Mouse (Mus musculus) cerebellum, adult 11 months (tissue): ENCODE data around the gene Clec12b.

Experiments
- DNase-seq: peaks from one replicate; pipeline ENCODE4 v3.0.0; 2022

Gene Clec12b

DNA sequence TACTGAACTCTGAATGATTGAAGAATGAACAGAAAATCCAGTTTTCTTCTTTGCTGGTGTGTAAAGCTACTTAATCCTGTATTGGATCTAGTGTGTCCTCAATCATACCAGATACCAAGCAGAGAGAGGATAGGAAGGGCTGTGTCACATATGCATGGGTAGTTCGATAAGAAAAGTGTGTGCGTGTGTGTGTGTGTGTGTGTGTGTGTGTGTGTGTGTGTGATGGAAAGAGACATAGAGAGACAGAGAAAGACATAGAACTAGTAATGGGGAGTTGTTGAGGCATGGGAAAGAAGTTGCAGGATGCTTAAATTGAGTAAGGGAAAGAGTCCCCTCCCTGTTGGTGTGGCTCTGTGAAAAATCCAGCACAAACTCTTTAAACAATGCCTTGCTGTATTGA lies at the start of gene Clec12b:
TSS of gene Clec12b (minus strand) at position 101 of the 400 bp plus-strand sequence.
- DNase-seq, result no peak

DNA sequence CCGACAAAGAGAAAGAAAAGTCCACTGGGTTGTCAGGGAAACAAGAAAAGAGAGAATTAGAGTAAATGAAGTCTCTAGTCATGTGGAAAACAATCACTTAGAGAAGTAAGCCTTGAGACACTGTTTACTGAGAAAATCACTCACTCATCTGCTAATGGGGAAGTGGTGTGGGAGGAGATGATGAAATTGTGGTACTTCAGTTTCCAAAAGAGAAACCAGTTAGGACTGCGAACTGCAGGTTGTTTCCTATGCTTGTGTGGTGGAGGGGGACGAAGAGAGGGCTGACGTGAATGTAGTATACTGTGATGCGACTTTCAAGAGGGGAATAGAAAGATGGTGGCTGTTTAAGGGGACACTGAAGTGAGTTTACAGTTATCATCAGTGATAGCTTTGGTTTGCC lies 48.6 kb upstream of the Clec12b start:
- no peak for DNase-seq

DNA sequence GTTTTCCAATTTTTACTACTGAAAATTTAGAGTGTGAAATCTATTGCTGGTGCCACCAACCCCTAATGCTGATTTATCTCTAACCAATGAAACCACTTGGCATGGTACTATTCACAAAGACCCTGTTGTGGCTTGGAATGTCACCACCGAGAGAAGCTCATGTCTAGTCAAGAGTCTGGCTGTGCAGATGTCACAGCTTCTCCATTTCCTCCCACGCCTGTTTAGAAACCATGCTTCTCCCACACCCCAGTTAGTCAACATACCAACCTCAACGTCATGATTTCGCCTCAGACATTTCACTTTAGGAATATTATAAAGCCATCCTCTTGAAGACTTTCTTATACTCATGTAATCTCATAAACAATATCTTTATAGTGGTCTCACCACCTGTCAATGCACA lies 41.6 kb upstream of the Clec12b start:
- DNase-seq, result no peak

DNA sequence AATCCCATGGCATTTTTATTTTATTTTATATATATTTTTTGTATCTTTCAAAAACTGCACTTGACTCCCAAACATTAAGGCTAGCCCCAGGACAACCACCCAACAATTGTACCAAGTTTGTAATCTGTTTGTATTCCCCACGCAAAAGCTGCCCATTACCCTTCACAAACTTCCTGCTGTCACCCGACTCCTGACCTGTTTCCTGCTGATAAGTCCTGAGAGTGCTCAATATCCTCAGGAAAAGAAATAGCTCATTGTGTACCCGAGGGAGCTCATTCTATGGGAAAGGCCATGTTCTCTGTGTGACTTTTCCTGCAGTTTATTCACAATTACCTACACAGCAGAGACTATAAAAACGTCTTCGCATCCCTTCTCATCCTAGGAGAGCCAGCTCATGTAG lies 40.1 kb upstream of the Clec12b start:
- no peak for DNase-seq

DNA sequence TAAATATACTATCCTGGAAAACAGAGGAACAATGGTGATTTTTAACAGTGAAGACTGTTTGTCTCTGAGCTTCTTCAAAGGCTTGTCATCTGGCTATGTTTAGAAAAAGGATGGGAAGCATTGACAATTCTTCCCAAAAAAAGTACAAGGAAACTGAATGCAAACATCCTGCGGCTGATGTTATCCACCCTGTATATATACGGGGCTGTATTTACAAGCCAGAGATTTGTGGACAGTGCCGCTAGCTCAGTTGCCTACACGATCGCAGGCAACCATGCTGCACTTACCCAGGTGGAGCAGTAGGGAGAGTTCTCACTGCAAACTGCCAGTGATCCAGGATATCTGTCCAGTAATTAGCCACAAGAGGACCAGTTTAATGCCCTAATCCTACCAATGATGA lies 39.5 kb upstream of the Clec12b start:
- no peak for DNase-seq

DNA sequence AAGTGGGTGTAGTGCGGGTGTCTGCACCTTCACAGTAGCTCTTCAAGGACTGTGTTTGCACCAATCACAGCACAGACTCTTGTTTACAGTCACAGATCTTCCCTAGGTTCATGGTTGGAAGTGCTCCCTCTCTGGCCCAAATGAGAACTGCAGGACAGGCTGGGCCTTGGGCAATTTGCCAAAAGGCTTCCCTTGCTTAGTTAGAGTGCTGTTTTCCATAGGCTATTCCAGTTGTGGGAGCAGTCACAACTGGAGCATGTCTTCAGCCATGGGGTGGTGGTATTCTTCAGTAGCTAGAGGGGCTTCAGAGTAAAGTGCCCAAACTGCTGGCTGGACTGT lies 38.0 kb upstream of the Clec12b start:
- peak; percentile 40 for DNase-seq

DNA sequence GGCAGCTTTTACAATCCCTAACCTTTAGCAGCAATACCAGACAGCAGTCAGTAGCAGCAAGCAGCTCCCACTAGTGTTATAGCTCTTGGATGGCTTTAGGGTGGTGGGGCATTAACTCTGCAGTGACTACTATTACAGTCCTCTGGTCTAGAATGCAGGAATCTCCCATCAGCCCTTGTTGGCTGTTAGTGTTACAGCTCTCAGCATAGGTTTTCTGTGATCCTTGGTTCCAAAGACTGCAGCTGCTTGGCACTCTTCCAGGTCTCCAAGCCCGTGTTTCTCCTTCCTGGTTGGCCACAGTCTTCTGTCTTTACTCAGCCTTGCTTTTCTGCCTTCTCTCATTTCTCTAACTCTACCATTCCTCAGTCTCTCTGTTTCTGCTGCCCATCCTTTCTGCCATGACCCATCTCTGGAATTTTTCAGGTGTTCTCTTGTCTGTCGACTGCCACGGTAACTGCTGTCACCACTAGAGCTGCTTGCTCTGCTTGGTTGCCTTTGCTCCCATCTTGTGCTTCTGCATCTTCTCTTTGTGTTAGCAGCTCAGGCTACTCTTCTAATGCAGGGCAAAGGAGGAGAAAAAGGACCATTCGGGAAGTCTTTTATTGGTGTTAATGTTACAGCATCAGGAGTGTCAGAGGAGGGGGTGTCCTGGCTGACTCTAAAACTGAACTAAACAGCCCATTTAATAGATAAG lies 37.5 kb upstream of the Clec12b start:
- no peak for DNase-seq

DNA sequence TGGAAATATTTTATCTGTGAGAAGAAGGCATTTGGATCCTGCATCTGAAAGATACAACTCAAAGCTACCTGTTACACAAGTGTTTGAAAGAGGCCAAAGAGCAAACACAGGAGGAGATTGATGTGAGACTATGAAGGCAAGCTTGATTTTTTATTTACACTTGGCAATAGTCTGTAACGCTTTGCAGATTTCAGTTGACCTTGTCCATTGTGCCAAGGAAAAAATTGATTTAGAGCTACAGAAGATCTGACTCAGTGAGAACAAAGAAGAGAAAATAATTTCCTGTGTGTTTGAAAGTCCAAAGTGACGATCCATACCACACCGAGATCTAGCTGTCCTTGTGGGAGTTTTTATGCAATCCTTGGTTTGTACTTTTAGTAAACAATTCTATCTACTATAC lies 36.6 kb upstream of the Clec12b start:
- DNase-seq, result no peak

DNA sequence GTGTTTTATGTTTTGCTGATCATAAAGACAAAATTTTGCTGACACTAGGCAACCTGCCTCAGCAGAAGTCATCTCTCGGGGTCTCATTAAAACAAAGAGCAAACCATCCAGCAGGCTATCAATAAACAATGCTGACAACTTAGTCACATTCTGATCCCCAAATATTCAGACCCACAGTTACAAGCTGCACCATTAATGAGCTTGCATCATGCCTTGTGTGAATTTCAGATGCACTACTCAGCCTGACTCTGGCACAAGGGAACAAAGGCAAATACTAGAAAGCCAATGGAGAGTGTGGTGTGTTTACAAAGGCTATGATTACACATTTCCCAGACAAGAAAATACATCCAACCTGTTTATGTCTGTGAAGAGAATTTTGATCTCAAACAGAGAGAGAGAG lies 28.5 kb upstream of the Clec12b start:
- DNase-seq, result no peak

DNA sequence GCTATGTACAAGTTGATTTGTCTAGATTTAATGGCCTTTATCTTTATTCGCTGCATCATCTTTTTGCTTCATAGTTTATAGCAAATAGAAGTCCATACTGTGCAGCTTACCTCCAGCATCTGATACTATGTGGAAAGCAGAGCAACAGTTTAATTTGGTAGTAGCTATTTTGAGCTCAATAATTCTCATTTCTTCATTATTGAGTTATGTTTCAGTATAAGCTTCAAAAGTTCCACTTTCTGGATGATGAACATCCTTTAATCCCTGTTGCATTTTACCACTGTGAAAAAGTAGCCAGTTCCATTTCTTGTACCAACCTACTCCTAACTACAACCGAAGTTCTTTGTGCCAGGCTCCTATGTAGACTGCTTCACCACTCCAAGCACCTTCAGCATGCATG lies 22.9 kb upstream of the Clec12b start, which contains the start of gene Clec9a:
TSS of gene Clec9a (plus strand) at position 301 of the 400 bp plus-strand sequence.
- DNase-seq, result no peak

DNA sequence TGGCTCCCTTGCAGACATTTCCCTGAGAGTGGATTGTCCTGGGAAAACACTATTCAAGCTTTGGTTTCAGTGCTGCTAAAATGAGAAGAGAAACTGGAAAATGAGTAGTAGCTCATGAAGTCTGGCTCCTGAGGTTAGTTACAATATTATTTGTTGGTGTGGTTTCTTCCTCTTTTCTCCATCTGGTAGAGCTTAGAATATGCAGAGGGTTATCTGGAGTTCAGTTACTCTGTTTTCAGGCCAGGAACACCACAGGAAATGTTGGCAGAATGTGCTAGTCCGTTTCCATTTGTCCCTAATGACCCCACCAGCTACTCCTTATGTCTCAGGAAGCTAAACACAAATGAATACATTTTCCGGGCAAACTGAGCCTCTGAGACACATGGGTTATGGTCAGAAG lies 21.6 kb upstream of the Clec12b start:
- DNase-seq, result no peak

DNA sequence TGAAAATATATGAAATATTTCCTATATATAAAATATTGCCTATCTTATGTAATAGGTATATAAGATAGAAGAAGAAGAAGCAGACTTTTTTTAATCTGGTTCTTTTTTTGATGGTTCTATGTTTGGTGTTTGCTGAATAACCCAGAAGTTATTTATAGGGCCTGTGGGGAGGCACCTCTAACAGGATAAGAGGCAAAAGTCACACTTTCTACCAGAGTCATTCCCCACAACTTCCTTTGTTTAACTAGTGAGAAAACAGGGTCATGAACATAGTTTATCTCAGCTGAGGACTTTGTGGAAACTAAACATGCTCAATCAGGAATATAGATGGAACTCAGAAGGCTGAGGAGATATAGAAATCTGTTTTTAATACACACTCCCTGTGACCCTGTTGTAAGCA lies 20.3 kb upstream of the Clec12b start:
- DNase-seq, result no peak

DNA sequence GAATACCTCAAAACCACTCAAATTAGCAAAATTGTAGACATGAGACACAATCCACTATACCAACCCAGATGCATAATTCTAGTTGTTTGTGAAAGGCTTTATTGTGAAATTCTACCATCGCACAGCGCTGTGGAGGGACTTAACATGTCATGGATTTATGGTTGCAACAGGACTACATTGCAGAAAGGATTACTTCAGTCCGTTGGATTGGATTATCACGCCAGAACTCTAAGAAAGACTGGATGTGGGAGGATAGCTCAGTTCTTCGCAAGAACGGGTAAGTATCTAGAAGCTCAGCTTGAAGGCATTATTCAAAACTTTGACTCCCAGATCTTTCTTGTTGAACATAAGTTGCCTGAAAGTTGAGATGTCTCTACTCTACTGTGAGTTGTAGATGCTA lies 17.7 kb upstream of the Clec12b start:
- no peak for DNase-seq

DNA sequence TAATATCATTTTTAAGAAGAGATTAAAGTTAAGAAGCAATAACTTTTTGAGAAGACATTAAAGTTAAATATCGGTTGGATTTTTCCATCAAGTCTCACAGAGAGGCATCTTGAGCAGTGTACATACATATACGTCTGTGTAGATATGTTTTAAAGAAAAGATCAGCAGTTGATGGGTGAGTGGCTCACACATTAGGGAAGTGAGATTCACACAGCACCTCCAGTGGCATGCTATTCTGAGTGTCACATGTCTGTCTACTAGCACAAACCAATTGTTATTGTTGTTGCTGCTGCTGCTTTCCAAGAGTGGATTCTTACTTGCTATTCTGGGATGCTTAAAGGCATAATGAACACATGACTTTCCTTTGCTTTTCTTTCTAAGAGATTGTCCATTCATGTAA lies 16.7 kb upstream of the Clec12b start:
- no peak for DNase-seq

DNA sequence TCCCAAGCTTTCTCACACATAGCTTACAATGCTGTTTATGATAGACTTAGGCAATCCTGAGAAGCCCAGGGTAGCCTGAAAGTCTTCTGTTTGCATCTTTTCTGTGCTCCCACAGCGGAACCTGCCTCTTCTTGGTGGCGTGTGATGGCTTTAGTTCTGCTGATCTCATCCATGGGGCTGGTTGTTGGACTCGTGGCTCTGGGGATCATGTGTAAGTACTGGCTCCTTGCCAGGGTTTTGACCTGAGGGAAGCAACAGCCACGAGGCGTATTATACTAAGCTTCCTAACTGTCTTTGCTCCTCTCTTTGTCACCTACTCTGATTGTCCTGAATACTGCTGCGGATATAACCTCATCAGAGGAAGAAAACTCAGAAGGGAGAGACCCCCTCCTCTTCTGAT lies 14.3 kb upstream of the Clec12b start:
- no peak for DNase-seq

DNA sequence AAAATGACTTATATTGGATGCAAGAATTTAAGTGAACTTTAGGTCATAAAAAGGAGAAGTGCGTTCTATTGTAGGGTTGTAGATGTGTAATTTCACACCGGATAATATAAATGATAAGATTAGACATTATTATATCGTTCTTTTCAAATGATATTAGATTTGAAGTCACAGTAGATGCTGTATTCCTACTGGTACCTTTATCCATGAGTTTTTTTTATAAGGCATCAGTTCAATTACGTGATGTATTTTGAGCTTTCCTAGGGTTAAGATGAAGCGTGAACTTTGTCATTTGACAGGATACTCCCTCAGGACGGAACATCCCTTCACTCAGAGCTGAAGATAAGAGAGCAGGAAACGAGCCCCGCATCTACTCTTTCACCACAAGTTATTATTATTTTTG lies 11.3 kb upstream of the Clec12b start, which contains the start of gene Clec1b:
TSS of gene Clec1b (plus strand) at position 301 of the 400 bp plus-strand sequence.
- DNase-seq, result no peak

DNA sequence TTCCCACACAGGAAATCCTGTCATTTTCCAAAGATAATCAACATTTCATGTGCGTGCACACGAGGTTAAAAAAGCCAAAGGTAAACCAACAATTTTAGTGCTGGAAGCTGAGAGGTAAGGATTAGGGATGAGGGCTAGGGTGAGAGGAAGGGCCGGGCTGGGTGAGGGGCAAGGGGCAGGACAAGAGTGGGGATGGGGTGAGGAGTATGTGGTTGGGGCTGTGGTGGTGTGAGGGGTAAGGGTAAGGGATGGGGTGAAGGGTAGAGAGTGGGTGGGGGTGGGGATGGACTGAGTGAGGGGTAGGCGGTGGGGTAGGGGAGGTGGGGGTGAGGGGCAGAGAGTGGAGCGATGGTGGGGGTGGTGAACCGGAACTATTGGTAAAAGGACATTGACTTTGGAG lies 8.1 kb upstream of the Clec12b start:
- DNase-seq, result no peak

DNA sequence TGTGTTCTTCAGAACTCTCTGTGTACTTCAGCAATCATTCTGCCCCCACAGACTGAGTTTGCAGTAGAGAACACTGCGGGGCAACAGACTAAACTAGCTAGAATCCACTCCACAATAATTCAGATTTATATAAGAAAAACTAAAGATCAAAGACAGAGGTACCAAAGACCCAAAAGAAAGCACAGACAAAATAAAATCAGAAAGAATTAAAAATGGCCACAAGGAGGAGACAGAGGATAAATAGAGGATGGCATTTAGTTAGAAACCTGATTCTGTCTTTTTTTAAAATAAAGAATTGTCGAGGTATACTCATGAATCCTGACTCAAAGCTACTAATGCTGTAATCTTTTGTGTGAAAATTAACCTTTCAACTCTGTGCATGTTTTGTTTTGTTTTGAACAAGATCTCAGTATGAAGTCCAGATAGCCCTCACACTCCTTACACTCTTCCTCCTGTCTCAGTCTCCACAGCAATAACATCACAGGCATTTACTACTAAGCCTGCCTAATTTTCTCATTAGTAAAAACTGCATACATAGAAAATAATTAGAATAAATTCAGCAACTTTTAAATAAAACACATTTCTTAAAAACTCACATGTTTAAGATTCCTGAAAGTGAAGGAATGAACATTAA lies 7.5 kb upstream of the Clec12b start:
- DNase-seq, result no peak

DNA sequence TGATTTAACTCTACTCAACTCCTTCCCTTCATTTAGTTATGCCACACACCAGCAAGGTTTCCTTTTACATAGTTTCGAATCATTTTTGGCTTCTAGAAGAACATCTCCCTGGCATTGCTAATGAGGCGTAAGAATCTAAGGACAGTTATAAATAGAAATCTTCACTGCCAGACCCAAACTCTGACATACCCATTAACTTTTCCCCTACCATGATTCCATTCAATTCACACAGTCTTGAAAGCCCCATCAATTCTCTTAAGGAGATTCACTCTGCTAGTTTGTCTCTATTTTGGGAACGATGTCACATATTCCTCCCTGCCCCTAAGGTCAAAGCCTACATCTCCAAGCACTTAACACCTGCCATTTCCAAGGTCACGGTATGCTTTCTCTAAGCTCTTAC lies 674 bp downstream of the Clec12b start:
- no peak for DNase-seq

DNA sequence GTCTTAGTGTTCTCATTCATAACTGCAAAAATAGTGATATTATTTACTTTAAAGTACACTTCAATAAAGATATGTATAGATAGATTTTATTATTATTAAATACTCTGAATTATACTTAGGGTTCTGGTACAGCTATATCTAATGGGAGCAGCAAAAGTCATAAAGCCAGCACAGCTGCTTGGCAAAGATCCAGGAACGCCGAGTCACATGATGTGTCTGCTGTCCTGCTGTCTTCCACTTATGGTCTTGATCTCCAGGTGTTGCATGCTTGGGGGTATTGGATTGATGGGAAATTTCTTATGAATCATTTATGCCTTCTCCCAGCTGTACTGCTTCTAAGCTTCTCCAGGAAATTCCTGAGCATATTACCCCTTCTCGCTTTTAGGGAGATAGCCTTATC lies 2.2 kb downstream of the Clec12b start:
- no peak for DNase-seq

DNA sequence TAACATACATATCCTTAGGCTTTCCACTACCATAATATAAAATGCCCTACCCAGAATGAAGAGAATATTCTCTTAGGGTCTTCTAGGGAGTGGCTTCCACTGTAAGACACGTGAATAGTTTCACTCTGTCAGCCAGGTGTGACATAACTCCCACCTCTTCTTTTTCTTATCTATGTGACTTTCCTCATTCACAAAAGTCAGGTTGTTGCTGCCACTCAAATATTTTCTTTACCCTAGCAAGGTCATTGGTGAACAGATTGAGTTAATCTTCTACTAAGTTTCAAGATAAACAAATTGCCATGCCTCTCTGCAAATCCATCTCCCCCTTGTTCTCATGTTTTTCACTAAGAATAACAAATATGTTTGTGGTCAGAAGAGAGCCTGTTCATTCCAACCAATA lies 3.9 kb downstream of the Clec12b start:
- DNase-seq, result no peak

DNA sequence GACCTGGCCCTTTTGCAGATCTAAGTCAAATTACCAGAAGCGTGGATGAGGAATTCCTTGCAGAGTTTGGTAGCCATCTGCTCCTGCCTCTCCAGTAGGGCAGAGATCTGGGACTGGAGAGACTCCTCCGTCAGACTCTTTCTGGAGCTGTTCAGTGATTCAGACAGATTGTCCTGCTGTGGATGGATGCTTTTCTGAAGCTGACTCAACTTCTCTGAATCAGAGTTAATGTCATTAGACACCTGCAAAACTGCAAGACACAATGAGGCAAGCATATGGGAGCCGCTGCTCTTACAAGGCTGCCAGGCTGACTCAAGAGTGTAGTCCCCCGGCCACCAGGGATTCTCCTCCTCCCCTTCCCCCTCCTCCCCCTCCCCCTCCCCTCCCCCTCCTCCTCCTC lies 5.2 kb downstream of the Clec12b start:
- no peak for DNase-seq

DNA sequence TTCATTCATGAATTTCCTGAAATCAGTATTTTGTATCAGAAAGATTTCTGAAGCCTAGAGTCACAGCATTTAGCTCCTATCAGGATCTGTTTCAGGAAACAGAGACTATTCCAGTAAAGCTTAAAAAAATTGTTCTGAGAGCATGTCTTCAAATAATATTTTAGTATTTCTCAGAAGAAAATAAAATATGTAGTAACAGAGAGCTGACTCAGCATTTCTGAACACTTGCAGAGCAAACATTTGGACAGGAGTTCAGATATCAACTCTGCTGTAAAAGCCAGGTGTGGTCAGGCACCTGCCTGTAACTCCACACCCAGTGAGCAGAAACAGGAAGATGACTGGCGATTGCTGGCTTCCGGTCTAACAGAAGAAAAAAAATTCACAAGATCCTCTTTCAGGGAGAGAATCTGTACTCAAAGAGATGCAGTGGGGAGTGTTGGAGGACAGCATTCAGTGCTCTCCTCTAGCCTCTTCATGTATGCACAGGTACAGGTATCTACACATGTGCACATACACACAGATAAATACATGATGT lies 10.7 kb downstream of the Clec12b start:
- DNase-seq, result no peak

DNA sequence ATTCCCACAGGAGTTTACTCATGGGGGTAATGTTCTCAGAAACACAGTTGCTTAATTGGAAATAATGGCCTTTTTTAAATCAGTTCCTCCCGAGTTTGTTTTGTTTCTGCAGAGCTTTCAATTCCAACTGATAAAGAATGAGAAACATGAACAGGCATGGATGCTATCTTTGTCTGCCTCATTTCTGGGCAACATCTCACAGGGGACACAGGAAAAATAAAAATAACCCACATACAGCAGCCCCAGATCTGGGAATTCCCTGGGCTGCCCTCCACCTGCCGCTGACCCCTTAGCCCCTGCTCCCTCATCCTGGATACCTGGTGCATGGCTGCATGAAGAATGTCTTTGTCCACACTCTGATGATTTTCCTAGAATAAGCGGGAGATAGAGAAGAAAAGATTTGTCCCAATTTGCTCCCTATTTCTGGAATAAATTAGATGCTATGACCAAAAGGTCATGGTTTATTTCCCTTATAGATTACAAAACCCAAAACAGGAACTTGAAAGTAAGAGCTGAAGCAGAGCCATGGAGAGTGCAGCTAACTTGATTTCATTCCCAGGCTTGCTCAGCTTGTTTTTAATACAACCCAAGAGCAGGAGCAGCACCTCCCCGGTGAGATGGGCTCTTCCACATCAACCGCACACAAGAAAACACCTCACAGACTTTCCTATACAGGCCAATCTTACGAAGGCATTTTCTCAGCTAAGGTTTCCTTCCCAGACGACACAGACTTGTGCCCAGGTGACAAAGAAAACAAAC lies 16.1 kb downstream of the Clec12b start:
- DNase-seq, result no peak
